Mouse (Mus musculus): ENCODE data around the gene Olfr922. TPM values are rescaled to one million over a fixed set of nuclear protein-coding genes. Genes with fewer than 3 reads are reported as not detected.

Gene Olfr922
- total RNA-seq (2021) = not detected
- long read RNA-seq, experiment 1 = 0 reads
- long read RNA-seq, experiment 2 = 0 reads

DNA sequence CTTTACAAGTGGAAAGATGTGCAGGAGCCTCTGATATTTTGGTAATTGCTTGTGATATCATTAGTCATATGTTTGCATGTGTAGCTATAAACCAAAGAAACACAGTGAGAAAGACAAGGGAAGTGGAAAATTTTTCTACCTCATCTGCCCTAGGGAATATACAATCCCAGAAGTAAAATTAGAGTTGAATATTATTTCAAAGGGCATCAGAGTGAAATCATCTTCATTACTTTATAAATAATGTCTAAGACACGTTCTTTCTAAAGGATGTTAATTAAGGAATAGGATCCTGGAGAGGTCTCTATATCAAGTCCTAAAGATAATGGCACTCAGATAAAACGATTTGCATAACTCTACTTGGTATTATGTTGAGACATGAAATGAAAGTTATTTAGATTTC is at the start of gene Olfr922:
TSS of gene Olfr922 (plus strand) at position 301 of the 400 bp plus-strand sequence.
- DNase-seq = no peak

- no peak for DNase-seq
Observed at GRCm38 (mm10) chr9:38772768-38773167, 41.6 kb upstream of the Olfr922 start, which contains the start of gene Olfr921. TSS of gene Olfr921 (plus strand) at chr9:38773068.

DNA sequence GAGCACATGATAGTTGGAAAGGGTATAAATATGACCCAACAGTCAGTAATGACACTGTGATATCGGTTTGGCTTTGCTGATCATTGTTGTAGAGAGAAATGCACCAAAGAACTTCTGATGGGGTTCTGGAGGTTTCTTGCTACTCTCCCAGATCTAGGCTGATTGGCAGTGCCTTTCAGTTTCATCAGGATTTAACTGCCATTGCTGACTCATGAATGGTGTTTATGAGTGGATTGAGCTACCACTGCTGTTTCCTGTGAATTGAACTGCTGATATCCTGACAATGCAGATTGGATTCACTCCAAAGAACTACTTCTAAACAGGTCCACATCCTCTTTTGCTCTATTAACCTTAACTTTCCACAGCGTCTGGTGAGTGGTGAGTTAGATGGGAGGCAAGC is 21.7 kb upstream of the Olfr922 start:
- no peak for DNase-seq

- DNase-seq = no peak
Observed at GRCm38 (mm10) chr9:38805696-38806095, 8.7 kb upstream of the Olfr922 start.

DNA sequence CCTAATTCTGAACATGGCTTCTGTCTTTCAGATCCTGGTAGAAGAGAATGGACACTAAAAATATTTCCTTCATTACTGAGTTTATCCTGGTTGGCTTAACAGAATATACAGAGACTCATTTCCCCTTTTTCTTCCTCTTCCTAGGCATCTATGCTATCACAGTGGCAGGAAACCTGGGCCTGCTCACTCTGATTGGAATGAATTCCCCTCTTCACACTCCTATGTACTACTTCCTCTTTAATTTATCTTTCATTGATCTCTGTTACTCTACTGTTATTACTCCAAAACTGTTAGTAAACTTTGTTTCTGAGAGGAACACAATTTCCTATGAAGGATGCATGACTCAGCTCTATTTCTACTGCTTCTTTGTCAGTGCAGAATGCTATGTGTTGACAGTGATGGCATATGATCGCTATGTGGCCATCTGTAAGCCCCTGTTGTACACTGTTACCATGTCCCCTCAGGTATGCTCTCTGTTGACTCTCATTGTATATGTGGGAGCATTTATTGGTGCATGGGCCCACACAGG is 1.1 kb downstream of the Olfr922 start:
- DNase-seq = no peak

GRCm38 (mm10) chr9:38826245-38826644 is 11.8 kb downstream of the Olfr922 start, which contains the start of gene Olfr923:
TSS of gene Olfr923 (plus strand) at chr9:38826545.
- no peak for DNase-seq

DNA sequence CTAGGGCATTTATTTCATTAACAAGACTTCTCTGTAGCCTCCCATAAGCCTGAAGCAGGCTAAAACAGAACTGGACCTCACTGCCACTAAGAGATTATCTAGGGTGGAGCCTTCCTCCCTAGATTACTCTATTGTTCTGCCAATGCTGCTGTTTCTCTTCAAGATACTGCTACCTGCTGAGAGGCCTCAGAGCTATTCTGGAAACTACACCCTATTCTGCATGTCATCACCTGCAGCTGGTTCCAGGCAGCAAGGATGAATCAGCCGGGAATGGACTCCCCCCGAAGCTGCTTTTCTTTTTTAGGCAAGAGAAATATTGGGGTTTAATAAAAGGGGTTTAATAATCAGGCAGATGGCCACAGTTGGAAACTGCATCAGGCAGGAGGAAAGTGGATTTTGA is 18.6 kb downstream of the Olfr922 start:
- DNase-seq = no peak

DNA sequence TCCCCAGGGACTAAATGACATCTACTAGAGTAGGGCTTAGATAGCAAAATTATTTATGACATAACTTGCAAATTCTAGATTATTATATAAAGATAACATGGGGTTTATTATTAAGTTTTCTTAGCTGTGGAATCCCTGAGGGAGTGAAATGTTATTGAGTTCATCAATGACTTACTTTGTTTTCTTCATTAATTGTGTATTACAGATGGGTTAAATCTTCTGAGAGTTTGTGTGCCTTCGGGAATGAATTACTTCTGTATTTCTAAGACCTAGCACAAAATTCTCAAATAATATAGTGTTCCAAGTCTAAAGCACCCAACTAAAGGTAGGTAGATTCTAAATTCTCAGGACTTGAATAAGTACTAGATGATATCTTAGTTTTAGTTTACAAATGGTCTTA is 29.7 kb downstream of the Olfr922 start, which contains the start of gene Olfr924:
TSS of gene Olfr924 (plus strand) at position 301 of the 400 bp plus-strand sequence.
- DNase-seq = no peak

GRCm38 (mm10) chr9:38854760-38855159 is 40.3 kb downstream of the Olfr922 start, which contains the start of gene Olfr26:
TSS of gene Olfr26 (plus strand) at chr9:38855060.
- DNase-seq = no peak

Other genes with a start within 250 kb of the Olfr922 start
- gene Olfr912, start 234.4 kb upstream of the Olfr922 start, total RNA-seq (2021) = not detected
- not detected for gene Olfr913, start 221.9 kb upstream of the Olfr922 start, total RNA-seq (2021)
- gene Olfr914, start 209.5 kb upstream of the Olfr922 start, total RNA-seq (2021) = not detected
- not detected for gene Olfr916, start 154.7 kb upstream of the Olfr922 start, total RNA-seq (2021)
- not detected for gene Olfr917, start 148.8 kb upstream of the Olfr922 start, total RNA-seq (2021)
- gene Olfr918, start 140.0 kb upstream of the Olfr922 start, total RNA-seq (2021) = not detected
- not detected for gene Olfr919, start 110.9 kb upstream of the Olfr922 start, total RNA-seq (2021)
- gene Vwa5a, start 96.3 kb upstream of the Olfr922 start, total RNA-seq (2021) = 10 to 100 TPM; 33.2 to 37.9 TPM
- under 1 TPM; 0.09 to 0.30 TPM for gene Olfr920, start 62.3 kb upstream of the Olfr922 start, total RNA-seq (2021)
- gene Olfr921, start 41.5 kb upstream of the Olfr922 start, total RNA-seq (2021) = not detected
- gene Olfr923, start 11.9 kb downstream of the Olfr922 start, total RNA-seq (2021) = not detected
- gene Olfr924, start 29.8 kb downstream of the Olfr922 start, total RNA-seq (2021) = not detected
- not detected for gene Olfr26, start 40.4 kb downstream of the Olfr922 start, total RNA-seq (2021)
- not detected for gene Olfr926, start 62.5 kb downstream of the Olfr922 start, total RNA-seq (2021)
- gene Olfr930, start 115.2 kb downstream of the Olfr922 start, total RNA-seq (2021) = not detected
- gene Olfr933, start 157.7 kb downstream of the Olfr922 start, total RNA-seq (2021) = under 1 TPM in 1 of 2 experiments, not detected in 1; 0.09 TPM
- not detected for gene Olfr934, start 173.7 kb downstream of the Olfr922 start, total RNA-seq (2021)
- gene Olfr935, start 185.1 kb downstream of the Olfr922 start, total RNA-seq (2021) = not detected
- gene Olfr146, start 208.8 kb downstream of the Olfr922 start, total RNA-seq (2021) = not detected

Data from adrenal gland, postnatal 10 days (tissue).